Mouse (Mus musculus): Measurements from ENCODE around the gene Lgi4.

- TF ChIP-seq CTCF (IDR thresholded peaks at IDR 0.05) (peak; percentile 24), EP300 (IDR thresholded peaks at IDR 0.05) (no peak)
Observed at GRCm38 (mm10) chr7:31099612-31099982, 40.5 kb downstream of the Lgi4 start.
